Mouse (Mus musculus) CH12.LX (cell line): ENCODE results near the gene Pxn. TPM values are rescaled to one million over a fixed set of nuclear protein-coding genes. Genes with fewer than 3 reads are reported as not detected.
A peak's percentile ranks its signal among the peaks of the same experiment; 100 is the strongest.

Experiments used
- DNase-seq: peaks from one replicate; pipeline ENCODE4 v3.0.0-alpha.2; 2013; ENCODE audit errors: extremely low read depth
- H3K27ac ChIP-seq: 2 replicates; pipeline ENCODE4 v1.5.1; 2012; ENCODE audit warnings: low read depth, mild to moderate bottlenecking, control low read depth, moderate library complexity; ENCODE audit not compliant: insufficient read depth
- H3K27me3 ChIP-seq: replicated peaks from 2 replicates; pipeline ENCODE3; 2012; ENCODE audit warnings: inconsistent platforms
- H3K36me3 ChIP-seq, 2 experiments: replicated peaks in 1 of 2; 2 replicates each; pipeline versions ENCODE3 to v1.6.1; 2012; ENCODE audit warnings: inconsistent platforms in 1 of 2, low read length in 1 of 2, mild to moderate bottlenecking in 1 of 2, mixed read lengths in 1 of 2, moderate library complexity in 1 of 2; ENCODE audit not compliant: control insufficient read depth in 1 of 2, insufficient read depth in 1 of 2
- H3K4me1 ChIP-seq, 2 experiments: 2 replicates each; pipeline ENCODE4 v1.6.1; 2012; ENCODE audit warnings: inconsistent platforms in 1 of 2, moderate library complexity in 1 of 2; ENCODE audit not compliant: insufficient read depth in 2 of 2, control insufficient read depth in 1 of 2
- H3K4me2 ChIP-seq: 2 replicates; pipeline ENCODE4 v1.6.1; 2012; ENCODE audit warnings: low read depth, mild to moderate bottlenecking, control low read depth; ENCODE audit not compliant: poor library complexity, insufficient read depth, severe bottlenecking
- H3K4me3 ChIP-seq, 3 experiments: fragments of 150-350 bp in 1 of 3; sonication (generic) in 1 of 3; replicated peaks in 1 of 3; 2 replicates each; pipeline versions ENCODE3 to v1.5.1; 2011 to 2012; ENCODE audit warnings: low read depth in 2 of 3, low read length in 2 of 3, mild to moderate bottlenecking in 2 of 3, moderate library complexity in 2 of 3, control low read depth in 1 of 3, improper control_type of control experiment in 1 of 3, inconsistent platforms in 1 of 3, mixed read lengths in 1 of 3; ENCODE audit not compliant: poor library complexity in 1 of 3
- H3K79me2 ChIP-seq: replicated peaks from 2 replicates; pipeline ENCODE4 v1.6.1; 2012; ENCODE audit warnings: mild to moderate bottlenecking, moderate library complexity; ENCODE audit not compliant: control insufficient read depth, poor library complexity, insufficient read depth, severe bottlenecking; ENCODE audit errors: extremely low read depth
- H3K9ac ChIP-seq: 2 replicates; pipeline ENCODE4 v1.6.1; 2012; ENCODE audit warnings: low read depth, mild to moderate bottlenecking, control low read depth, moderate library complexity; ENCODE audit not compliant: insufficient read depth
- H3K9me3 ChIP-seq: replicated peaks from 2 replicates; pipeline ENCODE3; 2012; ENCODE audit warnings: low read length, inconsistent platforms, mixed read lengths
- BHLHE40 ChIP-seq: IDR thresholded peaks from 2 replicates; pipeline ENCODE4 v1.6.1; 2011; ENCODE audit warnings: mild to moderate bottlenecking, low read depth, low read length, improper control_type of control experiment
- CHD1 ChIP-seq: IDR thresholded peaks from 2 replicates; pipeline ENCODE4 v1.6.1; 2012; ENCODE audit warnings: low read depth, low read length, improper control_type of control experiment, inconsistent platforms
- CTCF ChIP-seq, 2 experiments: IDR thresholded peaks in 1 of 2; conservative IDR thresholded peaks in 1 of 2; 2 replicates each; pipeline ENCODE4 v1.5.1; 2011 to 2012; ENCODE audit warnings: low read depth in 2 of 2, low read length in 2 of 2, improper control_type of control experiment in 1 of 2, inconsistent platforms in 1 of 2, mild to moderate bottlenecking in 1 of 2, moderate library complexity in 1 of 2
- ELF1 ChIP-seq: IDR thresholded peaks from 2 replicates; pipeline ENCODE4 v1.6.1; 2014; ENCODE audit warnings: low read depth, mild to moderate bottlenecking, inconsistent platforms, low read length, improper control_type of control experiment
- EP300 ChIP-seq: IDR thresholded peaks from 2 replicates; pipeline ENCODE4 v1.6.1; 2011; ENCODE audit warnings: low read length, improper control_type of control experiment
- ETS1 ChIP-seq: conservative IDR thresholded peaks from 2 replicates; pipeline ENCODE4 v1.6.1; 2012; ENCODE audit warnings: low read depth, mild to moderate bottlenecking, inconsistent platforms, low read length, improper control_type of control experiment, moderate library complexity
- GABPA ChIP-seq: IDR thresholded peaks from 2 replicates; pipeline ENCODE4 v1.6.1; 2012; ENCODE audit warnings: low read depth, low read length, improper control_type of control experiment, inconsistent platforms; ENCODE audit not compliant: insufficient replicate concordance
- HCFC1 ChIP-seq: IDR thresholded peaks from 2 replicates; pipeline ENCODE4 v1.6.1; 2012; ENCODE audit warnings: low read depth, mild to moderate bottlenecking, inconsistent platforms, low read length, improper control_type of control experiment
- IRF4 ChIP-seq: IDR thresholded peaks from 2 replicates; pipeline ENCODE4 v1.6.1; 2014; ENCODE audit warnings: low read depth, mild to moderate bottlenecking, inconsistent platforms, low read length, improper control_type of control experiment
- JUN ChIP-seq: IDR thresholded peaks from 2 replicates; pipeline ENCODE4 v1.6.1; 2011; ENCODE audit warnings: low read depth, mild to moderate bottlenecking, low read length, improper control_type of control experiment, moderate library complexity; ENCODE audit not compliant: insufficient read depth
- MAX ChIP-seq: IDR thresholded peaks from 2 replicates; pipeline ENCODE4 v1.6.1; 2011; ENCODE audit warnings: low read length, improper control_type of control experiment
- MAZ ChIP-seq: IDR thresholded peaks from 2 replicates; pipeline ENCODE4 v1.6.1; 2012; ENCODE audit warnings: low read depth, mild to moderate bottlenecking, inconsistent platforms, low read length, improper control_type of control experiment, moderate library complexity
- MXI1 ChIP-seq: IDR thresholded peaks from 2 replicates; pipeline ENCODE4 v1.6.1; 2011; ENCODE audit warnings: mild to moderate bottlenecking, low read depth, low read length, improper control_type of control experiment
- PAX5 ChIP-seq: IDR thresholded peaks from 2 replicates; pipeline ENCODE4 v1.6.1; 2012; ENCODE audit warnings: low read length, inconsistent platforms, mixed read lengths
- POLR2A ChIP-seq: IDR thresholded peaks from 2 replicates; pipeline ENCODE4 v1.6.1; 2011; ENCODE audit warnings: low read depth, mild to moderate bottlenecking, improper control_type of control experiment, low read length
- POLR2AphosphoS2 ChIP-seq: IDR thresholded peaks from 2 replicates; pipeline ENCODE4 v1.6.1; 2011; ENCODE audit warnings: low read depth, low read length, improper control_type of control experiment
- RCOR1 ChIP-seq: conservative IDR thresholded peaks from 2 replicates; pipeline ENCODE4 v1.6.1; 2012; ENCODE audit warnings: low read depth, mild to moderate bottlenecking, inconsistent platforms, low read length, improper control_type of control experiment
- SMC3 ChIP-seq: IDR thresholded peaks from 2 replicates; pipeline ENCODE4 v1.6.1; 2011; ENCODE audit warnings: low read depth, low read length, improper control_type of control experiment
- TBP ChIP-seq: conservative IDR thresholded peaks from 2 replicates; pipeline ENCODE4 v1.6.1; 2011; ENCODE audit warnings: low read depth, low read length, improper control_type of control experiment
- TCF12 ChIP-seq: IDR thresholded peaks from 2 replicates; pipeline ENCODE4 v1.6.1; 2014; ENCODE audit warnings: low read depth, mild to moderate bottlenecking, inconsistent platforms, low read length, improper control_type of control experiment
- USF1 ChIP-seq: IDR thresholded peaks from 2 replicates; pipeline ENCODE4 v1.6.1; 2014; ENCODE audit warnings: low read depth, mild to moderate bottlenecking, inconsistent platforms, low read length, improper control_type of control experiment
- USF2 ChIP-seq: conservative IDR thresholded peaks from 2 replicates; pipeline ENCODE4 v1.6.1; 2011; ENCODE audit warnings: low read depth, low read length, improper control_type of control experiment
- ZKSCAN1 ChIP-seq: IDR thresholded peaks from 2 replicates; pipeline ENCODE4 v1.6.1; 2012; ENCODE audit warnings: low read depth, inconsistent platforms, low read length, improper control_type of control experiment, borderline replicate concordance
- ZNF384 ChIP-seq: IDR thresholded peaks from 2 replicates; pipeline ENCODE4 v1.6.1; 2012; ENCODE audit warnings: low read depth, low read length, improper control_type of control experiment, inconsistent platforms
- dilution Hi-C: fragments of 300-500 bp; cut with MboI; formaldehyde crosslinking; loops from 2 replicates; pipeline ENCODE4 v1.14.3; 2020; ENCODE audit warnings: low sequenced_read_pairs; ENCODE audit not compliant: extremely low pct_unique_long_range_greater_than_20kb, extremely low pct_ligation_motif_present
- in situ Hi-C: fragments of 300-500 bp; cut with MboI; formaldehyde crosslinking; loops from 3 replicates; pipeline ENCODE4 v1.14.3; 2019; ENCODE audit warnings: low sequenced_read_pairs, low pct_ligation_motif_present, low pct_unique_long_range_greater_than_20kb, mixed read lengths
- polyA plus RNA-seq: library from polyadenylated mRNA; unstranded; fragments of >175 nt; gene quantifications from 2 replicates; pipeline ENCODE4 v1.2.1, GENCODE M21; 2012; ENCODE audit warnings: low read depth; ENCODE audit not compliant: insufficient read length
- total RNA-seq, 2 experiments: library from RNA; depleted of rRNA; stranded (reverse); fragments of 300-350 nt in 1 of 2; fragments of >200 nt in 1 of 2; gene quantifications; 2 replicates each; pipeline ENCODE4 v1.2.3; 2012 to 2014

The Pxn gene
- total and polyA plus RNA-seq, 3 experiments, result 17.0 to 43.4 (median 21.1) TPM

DNA sequence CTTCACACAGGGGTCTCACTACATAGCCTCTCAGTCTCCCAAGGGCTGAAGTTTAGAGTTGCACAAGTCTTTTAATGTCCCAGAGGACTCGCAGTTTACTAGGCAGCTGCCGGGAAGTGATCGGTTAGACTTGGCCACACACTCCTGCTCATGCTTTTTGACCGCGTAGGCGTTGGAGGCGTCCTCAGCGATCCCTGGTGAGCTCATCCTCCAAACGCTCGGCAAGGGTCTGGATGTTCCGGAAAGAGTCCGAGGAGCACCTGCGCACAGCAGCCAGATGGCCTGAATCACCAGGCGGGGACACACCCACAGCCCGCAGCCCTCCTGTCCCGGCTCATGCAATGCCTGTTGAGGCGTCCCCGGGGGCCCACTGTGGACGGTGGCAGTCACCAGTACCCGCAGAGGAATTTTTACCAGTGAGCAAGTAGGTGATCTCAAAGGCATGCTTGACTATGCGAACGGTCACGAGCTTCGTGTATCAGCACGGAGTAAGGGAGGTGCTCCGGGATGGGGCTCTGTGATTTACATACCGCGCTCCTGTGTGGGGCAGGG, 14.6 kb upstream of the Pxn start (continued):
- peak; percentile 70 for TF ChIP-seq MXI1
- TF ChIP-seq ZKSCAN1, result no peak
- peak; percentile 65; the same call in 1 of the 2 replicates for TF ChIP-seq MAX
- TF ChIP-seq ETS1, result peak; percentile 70
- peak; percentile 23; the same call in 1 of the 2 replicates for TF ChIP-seq HCFC1
- TF ChIP-seq TBP, result no peak
- TF ChIP-seq POLR2A, result no peak; the same call in 1 of the 2 replicates
- 0 out of 2 replicates have a peak, but pooled peaks have one; percentile 5 for TF ChIP-seq SMC3

- Histone ChIP-seq H3K4me3 (no peak overlapping the region), H3K9me3 (no peaks in the 10 kb centered on the region), H3K4me2 (no peak overlapping the region), H3K4me1 (peaks cover 2 to 34% of the 10 kb centered on the region in 2 experiments; a peak in 3 of 4 replicates), H3K9ac (no peak overlapping the region), H3K27ac (no peak overlapping the region), H3K79me2 (no peaks in the 10 kb centered on the region), H3K27me3 (peaks cover 9% of the 10 kb centered on the region), H3K36me3 (no peaks in the 10 kb centered on the region)
- in situ Hi-C loops (no loop called here), dilution Hi-C loops (no loop called here)
- no peak for TF ChIP-seq ETS1
- TF ChIP-seq MAZ, result no peak
- no peak for TF ChIP-seq POLR2AphosphoS2
- no peak for TF ChIP-seq ELF1
- no peak for TF ChIP-seq MAX
- no peak for TF ChIP-seq CHD1
- TF ChIP-seq CTCF (conservative IDR thresholded peaks at IDR 0.05 in 1 of 2, IDR thresholded peaks at IDR 0.05 in 1 of 2; ENCODE audit: low read depth in 2 of 2, low read length in 2 of 2), result no peak
- TF ChIP-seq IRF4, result no peak
- no peak for TF ChIP-seq TCF12
- TF ChIP-seq GABPA, result no peak
- no peak for TF ChIP-seq USF1
- TF ChIP-seq JUN, result no peak
- TF ChIP-seq EP300, result no peak
- TF ChIP-seq MXI1, result no peak
- no peak for TF ChIP-seq PAX5
- TF ChIP-seq USF2, result no peak
- TF ChIP-seq TBP, result no peak
- TF ChIP-seq ZNF384, result no peak
- TF ChIP-seq RCOR1, result no peak
- TF ChIP-seq BHLHE40, result no peak
- no peak for DNase-seq
Observed at GRCm38 (mm10) chr5:115492711-115493335, 13.7 kb upstream of the Pxn start.
